Mouse (Mus musculus) E14TG2a.4 (cell line): ENCODE data around the gene 2810408A11Rik.

Experiments
- CTCF ChIP-seq: conservative IDR thresholded peaks from 2 replicates; pipeline ENCODE4 v1.5.1; 2014; ENCODE audit warnings: low read length
- NANOG ChIP-seq: IDR thresholded peaks from 2 replicates; pipeline ENCODE4 v1.6.1; 2014; ENCODE audit warnings: borderline replicate concordance, low read length, mixed read lengths
- POU5F1 ChIP-seq: IDR thresholded peaks from 2 replicates; pipeline ENCODE4 v1.6.1; 2014; ENCODE audit warnings: low read length, borderline replicate concordance

GRCm38 (mm10) chr11:69911701-69912100, 10.9 kb upstream of the 2810408A11Rik start:
- TF ChIP-seq CTCF = no peak
- TF ChIP-seq NANOG = no peak
- no peak for TF ChIP-seq POU5F1
